Mouse (Mus musculus): ENCODE measurements at regions not wholly inside any gene's neighbourhood (a gene's known extent, or its start where the extent isn't known, plus 50 kb on each side); places are given as distances from the start of the nearest gene placed in this dataset.

GRCm38 (mm10) chr12:8155566-8155965 lies 52.3 kb upstream of the Ldah start:
- Histone ChIP-seq H3K4me2 (no peak overlapping the region), H3K27ac (ENCODE audit: low read depth) (no peak overlapping the region), H3K36me3 (ENCODE audit: insufficient read depth) (no peaks in the 10 kb centered on the region), H3K9ac (no peak overlapping the region), H3K4me1 (ENCODE audit: insufficient read depth) (no peaks in the 10 kb centered on the region), H3K4me3 (ENCODE audit: low read depth, low read length) (no peak overlapping the region), H3K9me3 (ENCODE audit: low read depth, low read length) (no peaks in the 10 kb centered on the region), H3K27me3 (ENCODE audit: insufficient read depth, low read length) (no peaks in the 10 kb centered on the region)
- no peak for ATAC-seq (ENCODE audit: insufficient read depth)
- 79% methylated on average over 1 of the region's 1 CpGs for WGBS
- no peak for DNase-seq
- no peak for TF ChIP-seq CTCF (IDR thresholded peaks at IDR 0.05; ENCODE audit: low read depth)

Data from lung, embryonic 14.5 days (tissue).